Mouse (Mus musculus): Measurements from ENCODE around the gene Fbxw5. TPM values are rescaled to one million over a fixed set of nuclear protein-coding genes. Genes with fewer than 3 reads are reported as not detected.

The Fbxw5 gene
- polyA plus RNA-seq, 1 experiment from 2014 or later: 75.1 TPM

Other genes with a start within 250 kb of the Fbxw5 start
- gene Tmem203, start 245.3 kb upstream of the Fbxw5 start, polyA plus RNA-seq (2015; fragmentation: Nextera tagmentation; extraction: Ambion mirVana): 24.5 and 25.3 TPM in 2 replicates
- gene Tprn, start 238.1 kb upstream of the Fbxw5 start, polyA plus RNA-seq (2015; fragmentation: Nextera tagmentation; extraction: Ambion mirVana): 7.5 and 8.2 TPM in 2 replicates
- 231 and 246 TPM in 2 replicates for gene Ssna1, start 228.3 kb upstream of the Fbxw5 start, polyA plus RNA-seq (2015; fragmentation: Nextera tagmentation; extraction: Ambion mirVana)
- gene Anapc2, start 228.3 kb upstream of the Fbxw5 start, polyA plus RNA-seq (2015; fragmentation: Nextera tagmentation; extraction: Ambion mirVana): 137 and 143 TPM in 2 replicates
- not detected in 2 replicates for gene Tmem210, start 212.6 kb upstream of the Fbxw5 start, polyA plus RNA-seq (2015; fragmentation: Nextera tagmentation; extraction: Ambion mirVana)
- gene Lrrc26, start 210.8 kb upstream of the Fbxw5 start, polyA plus RNA-seq (2015; fragmentation: Nextera tagmentation; extraction: Ambion mirVana): 0.22 TPM in 2 replicates
- 0.38 and 1.2 TPM in 2 replicates for gene Grin1, start 181.6 kb upstream of the Fbxw5 start, polyA plus RNA-seq (2015; fragmentation: Nextera tagmentation; extraction: Ambion mirVana)
- 61.1 and 79.4 TPM in 2 replicates for gene Man1b1, start 168.4 kb upstream of the Fbxw5 start, polyA plus RNA-seq (2015; fragmentation: Nextera tagmentation; extraction: Ambion mirVana)
- 23.0 and 25.5 TPM in 2 replicates for gene Dpp7, start 144.4 kb upstream of the Fbxw5 start, polyA plus RNA-seq (2015; fragmentation: Nextera tagmentation; extraction: Ambion mirVana)
- gene Uap1l1, start 135.1 kb upstream of the Fbxw5 start, polyA plus RNA-seq (2015; fragmentation: Nextera tagmentation; extraction: Ambion mirVana): 9.9 and 14.9 TPM in 2 replicates
- 38.9 and 47.9 TPM in 2 replicates for gene Sapcd2, start 128.4 kb upstream of the Fbxw5 start, polyA plus RNA-seq (2015; fragmentation: Nextera tagmentation; extraction: Ambion mirVana)
- gene Entpd2, start 104.9 kb upstream of the Fbxw5 start, polyA plus RNA-seq (2015; fragmentation: Nextera tagmentation; extraction: Ambion mirVana): 0.87 and 1.1 TPM in 2 replicates
- gene Npdc1, start 101.4 kb upstream of the Fbxw5 start, polyA plus RNA-seq (2015; fragmentation: Nextera tagmentation; extraction: Ambion mirVana): 42.5 and 48.9 TPM in 2 replicates
- gene Fut7, start 77.5 kb upstream of the Fbxw5 start, polyA plus RNA-seq (2015; fragmentation: Nextera tagmentation; extraction: Ambion mirVana): 0.12 and 0.17 TPM in 2 replicates
- 2.9 and 4.0 TPM in 2 replicates for gene Abca2, start 72.0 kb upstream of the Fbxw5 start, polyA plus RNA-seq (2015; fragmentation: Nextera tagmentation; extraction: Ambion mirVana)
- gene Clic3, start 43.9 kb upstream of the Fbxw5 start, polyA plus RNA-seq (2015; fragmentation: Nextera tagmentation; extraction: Ambion mirVana): 5.0 and 7.2 TPM in 2 replicates
- gene Paxx, start 39.7 kb upstream of the Fbxw5 start, polyA plus RNA-seq (2015; fragmentation: Nextera tagmentation; extraction: Ambion mirVana): 29.4 and 35.9 TPM in 2 replicates
- 1.3 and 2.8 TPM in 2 replicates for gene Ptgds, start 30.7 kb upstream of the Fbxw5 start, polyA plus RNA-seq (2015; fragmentation: Nextera tagmentation; extraction: Ambion mirVana)
- gene Lcn12, start 6.8 kb upstream of the Fbxw5 start, polyA plus RNA-seq (2015; fragmentation: Nextera tagmentation; extraction: Ambion mirVana): not detected in 2 replicates
- 5.8 and 6.2 TPM in 2 replicates for gene C8g, start 969 bp downstream of the Fbxw5 start, polyA plus RNA-seq (2015; fragmentation: Nextera tagmentation; extraction: Ambion mirVana)
- 31.4 and 35.4 TPM in 2 replicates for gene Traf2, start 46.2 kb downstream of the Fbxw5 start, polyA plus RNA-seq (2015; fragmentation: Nextera tagmentation; extraction: Ambion mirVana)
- 335 and 341 TPM in 2 replicates for gene Edf1, start 57.1 kb downstream of the Fbxw5 start, polyA plus RNA-seq (2015; fragmentation: Nextera tagmentation; extraction: Ambion mirVana)
- 4.3 and 7.2 TPM in 2 replicates for gene Mamdc4, start 74.1 kb downstream of the Fbxw5 start, polyA plus RNA-seq (2015; fragmentation: Nextera tagmentation; extraction: Ambion mirVana)
- gene Phpt1, start 74.5 kb downstream of the Fbxw5 start, polyA plus RNA-seq (2015; fragmentation: Nextera tagmentation; extraction: Ambion mirVana): 169 and 174 TPM in 2 replicates
- 0.39 and 0.62 TPM in 2 replicates for gene Ajm1, start 81.0 kb downstream of the Fbxw5 start, polyA plus RNA-seq (2015; fragmentation: Nextera tagmentation; extraction: Ambion mirVana)
- 80.3 and 81.9 TPM in 2 replicates for gene Rabl6, start 107.8 kb downstream of the Fbxw5 start, polyA plus RNA-seq (2015; fragmentation: Nextera tagmentation; extraction: Ambion mirVana)
- gene Ccdc183, start 116.9 kb downstream of the Fbxw5 start, polyA plus RNA-seq (2015; fragmentation: Nextera tagmentation; extraction: Ambion mirVana): 0.31 and 0.34 TPM in 2 replicates
- 23.5 and 24.8 TPM in 2 replicates for gene Tmem141, start 121.3 kb downstream of the Fbxw5 start, polyA plus RNA-seq (2015; fragmentation: Nextera tagmentation; extraction: Ambion mirVana)
- gene Fcna, start 127.3 kb downstream of the Fbxw5 start, polyA plus RNA-seq (2015; fragmentation: Nextera tagmentation; extraction: Ambion mirVana): 0.59 and 2.1 TPM in 2 replicates
- gene Lcn8, start 152.4 kb downstream of the Fbxw5 start, polyA plus RNA-seq (2015; fragmentation: Nextera tagmentation; extraction: Ambion mirVana): not detected in 2 replicates
- gene Lcn5, start 157.2 kb downstream of the Fbxw5 start, polyA plus RNA-seq (2015; fragmentation: Nextera tagmentation; extraction: Ambion mirVana): not detected in 2 replicates
- not detected in 2 replicates for gene Lcn6, start 176.0 kb downstream of the Fbxw5 start, polyA plus RNA-seq (2015; fragmentation: Nextera tagmentation; extraction: Ambion mirVana)
- gene Lcn10, start 182.0 kb downstream of the Fbxw5 start, polyA plus RNA-seq (2015; fragmentation: Nextera tagmentation; extraction: Ambion mirVana): not detected in 2 replicates
- gene Obp2a, start 199.3 kb downstream of the Fbxw5 start, polyA plus RNA-seq (2015; fragmentation: Nextera tagmentation; extraction: Ambion mirVana): not detected in 2 replicates
- gene Bmyc, start 206.0 kb downstream of the Fbxw5 start, polyA plus RNA-seq (2015; fragmentation: Nextera tagmentation; extraction: Ambion mirVana): 95.4 and 103 TPM in 2 replicates
- gene Obp2b, start 236.3 kb downstream of the Fbxw5 start, polyA plus RNA-seq (2015; fragmentation: Nextera tagmentation; extraction: Ambion mirVana): not detected in 2 replicates

All from embryonic facial prominence, embryonic 13.5 days (tissue).